Mouse (Mus musculus) CH12.LX (cell line): ENCODE measurements around the gene Ramp2. TPM values are rescaled to one million over a fixed set of nuclear protein-coding genes. Genes with fewer than 3 reads are reported as not detected.

Experiments used
- DNase-seq: peaks from one replicate; pipeline ENCODE4 v3.0.0-alpha.2; 2013; ENCODE audit errors: extremely low read depth
- H3K27ac ChIP-seq: 2 replicates; pipeline ENCODE4 v1.5.1; 2012; ENCODE audit warnings: low read depth, mild to moderate bottlenecking, control low read depth, moderate library complexity; ENCODE audit not compliant: insufficient read depth
- H3K27me3 ChIP-seq: replicated peaks from 2 replicates; pipeline ENCODE3; 2012; ENCODE audit warnings: inconsistent platforms
- H3K36me3 ChIP-seq, 2 experiments: replicated peaks in 1 of 2; 2 replicates each; pipeline versions ENCODE3 to v1.6.1; 2012; ENCODE audit warnings: inconsistent platforms in 1 of 2, low read length in 1 of 2, mild to moderate bottlenecking in 1 of 2, mixed read lengths in 1 of 2, moderate library complexity in 1 of 2; ENCODE audit not compliant: control insufficient read depth in 1 of 2, insufficient read depth in 1 of 2
- H3K4me1 ChIP-seq, 2 experiments: 2 replicates each; pipeline ENCODE4 v1.6.1; 2012; ENCODE audit warnings: inconsistent platforms in 1 of 2, moderate library complexity in 1 of 2; ENCODE audit not compliant: insufficient read depth in 2 of 2, control insufficient read depth in 1 of 2
- H3K4me2 ChIP-seq: 2 replicates; pipeline ENCODE4 v1.6.1; 2012; ENCODE audit warnings: low read depth, mild to moderate bottlenecking, control low read depth; ENCODE audit not compliant: poor library complexity, insufficient read depth, severe bottlenecking
- H3K4me3 ChIP-seq, 3 experiments: fragments of 150-350 bp in 1 of 3; sonication (generic) in 1 of 3; replicated peaks in 1 of 3; 2 replicates each; pipeline versions ENCODE3 to v1.5.1; 2011 to 2012; ENCODE audit warnings: low read depth in 2 of 3, low read length in 2 of 3, mild to moderate bottlenecking in 2 of 3, moderate library complexity in 2 of 3, control low read depth in 1 of 3, improper control_type of control experiment in 1 of 3, inconsistent platforms in 1 of 3, mixed read lengths in 1 of 3; ENCODE audit not compliant: poor library complexity in 1 of 3
- H3K79me2 ChIP-seq: replicated peaks from 2 replicates; pipeline ENCODE4 v1.6.1; 2012; ENCODE audit warnings: mild to moderate bottlenecking, moderate library complexity; ENCODE audit not compliant: control insufficient read depth, poor library complexity, insufficient read depth, severe bottlenecking; ENCODE audit errors: extremely low read depth
- H3K9ac ChIP-seq: 2 replicates; pipeline ENCODE4 v1.6.1; 2012; ENCODE audit warnings: low read depth, mild to moderate bottlenecking, control low read depth, moderate library complexity; ENCODE audit not compliant: insufficient read depth
- H3K9me3 ChIP-seq: replicated peaks from 2 replicates; pipeline ENCODE3; 2012; ENCODE audit warnings: low read length, inconsistent platforms, mixed read lengths
- CTCF ChIP-seq, 2 experiments: IDR thresholded peaks in 1 of 2; conservative IDR thresholded peaks in 1 of 2; 2 replicates each; pipeline ENCODE4 v1.5.1; 2011 to 2012; ENCODE audit warnings: low read depth in 2 of 2, low read length in 2 of 2, improper control_type of control experiment in 1 of 2, inconsistent platforms in 1 of 2, mild to moderate bottlenecking in 1 of 2, moderate library complexity in 1 of 2
- E2F4 ChIP-seq: IDR thresholded peaks from 2 replicates; pipeline ENCODE4 v1.6.1; 2011; ENCODE audit warnings: low read depth, low read length, improper control_type of control experiment; ENCODE audit not compliant: insufficient replicate concordance
- ELF1 ChIP-seq: IDR thresholded peaks from 2 replicates; pipeline ENCODE4 v1.6.1; 2014; ENCODE audit warnings: low read depth, mild to moderate bottlenecking, inconsistent platforms, low read length, improper control_type of control experiment
- ETS1 ChIP-seq: conservative IDR thresholded peaks from 2 replicates; pipeline ENCODE4 v1.6.1; 2012; ENCODE audit warnings: low read depth, mild to moderate bottlenecking, inconsistent platforms, low read length, improper control_type of control experiment, moderate library complexity
- IRF4 ChIP-seq: IDR thresholded peaks from 2 replicates; pipeline ENCODE4 v1.6.1; 2014; ENCODE audit warnings: low read depth, mild to moderate bottlenecking, inconsistent platforms, low read length, improper control_type of control experiment
- JUND ChIP-seq: conservative IDR thresholded peaks from 2 replicates; pipeline ENCODE4 v1.6.1; 2011; ENCODE audit warnings: low read depth, low read length, improper control_type of control experiment
- MYC ChIP-seq: IDR thresholded peaks from 2 replicates; pipeline ENCODE4 v1.6.1; 2011; ENCODE audit warnings: low read depth, mild to moderate bottlenecking, improper control_type of control experiment, low read length
- POLR2AphosphoS2 ChIP-seq: IDR thresholded peaks from 2 replicates; pipeline ENCODE4 v1.6.1; 2011; ENCODE audit warnings: low read depth, low read length, improper control_type of control experiment
- RAD21 ChIP-seq: IDR thresholded peaks from 2 replicates; pipeline ENCODE4 v1.6.1; 2011; ENCODE audit warnings: low read depth, mild to moderate bottlenecking, low read length, improper control_type of control experiment, moderate library complexity
- RCOR1 ChIP-seq: conservative IDR thresholded peaks from 2 replicates; pipeline ENCODE4 v1.6.1; 2012; ENCODE audit warnings: low read depth, mild to moderate bottlenecking, inconsistent platforms, low read length, improper control_type of control experiment
- SMC3 ChIP-seq: IDR thresholded peaks from 2 replicates; pipeline ENCODE4 v1.6.1; 2011; ENCODE audit warnings: low read depth, low read length, improper control_type of control experiment
- USF1 ChIP-seq: IDR thresholded peaks from 2 replicates; pipeline ENCODE4 v1.6.1; 2014; ENCODE audit warnings: low read depth, mild to moderate bottlenecking, inconsistent platforms, low read length, improper control_type of control experiment
- USF2 ChIP-seq: conservative IDR thresholded peaks from 2 replicates; pipeline ENCODE4 v1.6.1; 2011; ENCODE audit warnings: low read depth, low read length, improper control_type of control experiment
- ZC3H11A ChIP-seq: IDR thresholded peaks from 2 replicates; pipeline ENCODE4 v1.6.1; 2012; ENCODE audit warnings: low read depth, mild to moderate bottlenecking, inconsistent platforms, low read length, improper control_type of control experiment
- ZMIZ1 ChIP-seq: IDR thresholded peaks from 2 replicates; pipeline ENCODE4 v1.6.1; 2012; ENCODE audit warnings: low read depth, mild to moderate bottlenecking, inconsistent platforms, low read length, improper control_type of control experiment
- dilution Hi-C: fragments of 300-500 bp; cut with MboI; formaldehyde crosslinking; loops from 2 replicates; pipeline ENCODE4 v1.14.3; 2020; ENCODE audit warnings: low sequenced_read_pairs; ENCODE audit not compliant: extremely low pct_unique_long_range_greater_than_20kb, extremely low pct_ligation_motif_present
- in situ Hi-C: fragments of 300-500 bp; cut with MboI; formaldehyde crosslinking; loops from 3 replicates; pipeline ENCODE4 v1.14.3; 2019; ENCODE audit warnings: low sequenced_read_pairs, low pct_ligation_motif_present, low pct_unique_long_range_greater_than_20kb, mixed read lengths
- polyA plus RNA-seq: library from polyadenylated mRNA; unstranded; fragments of >175 nt; gene quantifications from 2 replicates; pipeline ENCODE4 v1.2.1, GENCODE M21; 2012; ENCODE audit warnings: low read depth; ENCODE audit not compliant: insufficient read length
- total RNA-seq, 2 experiments: library from RNA; depleted of rRNA; stranded (reverse); fragments of 300-350 nt in 1 of 2; fragments of >200 nt in 1 of 2; gene quantifications; 2 replicates each; pipeline ENCODE4 v1.2.3; 2012 to 2014

Gene Ramp2
- total and polyA plus RNA-seq, 3 experiments, result 0.26 to 1.3 (median 0.33) TPM

- H3K9ac ChIP-seq, result no peak overlapping the region
- H3K79me2 ChIP-seq, result no peaks in the 10 kb centered on the region
- in situ Hi-C loops (loop anchor here (10.0 kb wide), 1 partner anchor 83 kb away; no protein-coding TSS in a partner anchor), dilution Hi-C loops (no loop called here)
- H3K36me3 ChIP-seq, result peaks cover 53 to 80% of the 10 kb centered on the region in 2 experiments
- H3K4me2 ChIP-seq, result no peak overlapping the region
- TF ChIP-seq JUND (peak; percentile 29; the same call in 1 of the 2 replicates), ELF1 (no peak), E2F4 (no peak), USF1 (no peak), USF2 (no peak), SMC3 (peak; percentile 92), CTCF (conservative IDR thresholded peaks at IDR 0.05 in 1 of 2, IDR thresholded peaks at IDR 0.05 in 1 of 2; ENCODE audit: low read depth in 2 of 2, low read length in 2 of 2) (peak; percentile 76 to 96), RAD21 (peak; percentile 98), ZC3H11A (peak; percentile 44), MYC (0 out of 2 replicates have a peak, but pooled peaks have one; percentile 55), POLR2AphosphoS2 (no peak)
- H3K27me3 ChIP-seq, result no peaks in the 10 kb centered on the region
- no peak overlapping the region for H3K4me3 ChIP-seq
- DNase-seq, result peak; percentile 87
- peaks cover 0 to 4% of the 10 kb centered on the region in 2 experiments; a peak in 2 of 4 replicates for H3K4me1 ChIP-seq
- no peak overlapping the region for H3K27ac ChIP-seq
- no peaks in the 10 kb centered on the region for H3K9me3 ChIP-seq
Observed at GRCm38 (mm10) chr11:101211970-101212369, 33.9 kb upstream of the Ramp2 start.

GRCm38 (mm10) chr11:101216936-101217335 is 28.9 kb upstream of the Ramp2 start:
- no peak overlapping the region for H3K9ac ChIP-seq
- peaks cover 29 to 65% of the 10 kb centered on the region in 2 experiments for H3K36me3 ChIP-seq
- H3K27ac ChIP-seq, result no peak overlapping the region
- dilution Hi-C loops, result no loop called here
- H3K4me3 ChIP-seq, result no peak overlapping the region
- peaks cover 2 to 21% of the 10 kb centered on the region in 2 experiments; a peak in 3 of 4 replicates for H3K4me1 ChIP-seq
- H3K4me2 ChIP-seq, result no peak overlapping the region
- in situ Hi-C loops, result loop anchor here (5.0 to 10.0 kb wide), 2 partner anchors 35 to 78 kb away; partner anchors contain the start of gene Vps25
- no peak for TF ChIP-seq ETS1
- TF ChIP-seq JUND, result no peak
- TF ChIP-seq ZMIZ1, result no peak
- TF ChIP-seq RCOR1, result no peak
- no peak for TF ChIP-seq IRF4
- no peak for DNase-seq
- no peaks in the 10 kb centered on the region for H3K27me3 ChIP-seq
- H3K9me3 ChIP-seq, result no peaks in the 10 kb centered on the region
- peaks cover 5% of the 10 kb centered on the region for H3K79me2 ChIP-seq
